Mouse (Mus musculus): ENCODE results near the gene Abat. TPM values are rescaled to one million over a fixed set of nuclear protein-coding genes. Genes with fewer than 3 reads are reported as not detected.

The Abat gene
- total and polyA plus RNA-seq, 3 experiments = 5.7 to 11.5 (median 6.9) TPM

DNA sequence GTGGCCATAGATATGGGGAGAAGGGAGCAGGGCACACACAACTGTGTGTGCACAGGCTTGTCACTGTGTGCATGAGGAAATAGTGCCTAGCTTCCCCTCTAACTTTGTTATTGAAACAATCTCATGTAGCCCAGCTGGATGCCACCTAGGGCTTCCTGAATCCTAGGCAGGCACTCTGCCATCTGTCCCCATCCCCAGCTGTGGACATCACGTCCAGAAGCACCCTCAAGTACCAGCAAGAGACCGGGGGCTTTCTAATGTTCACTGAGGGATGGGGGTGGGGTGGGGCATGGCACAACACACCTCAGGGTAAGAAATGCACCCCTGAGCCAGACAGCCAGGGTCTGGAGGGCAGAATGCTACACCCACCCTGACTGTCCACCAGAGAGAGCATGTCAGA, 155.2 kb downstream of the Abat start:
- H3K9ac ChIP-seq (ENCODE audit: low read depth, low read length) = no peak overlapping the region
- no peaks in the 10 kb centered on the region; the same call in 1 of the 2 replicates for H3K79me2 ChIP-seq (replicated peaks; ENCODE audit: control insufficient read depth, insufficient read depth, low read length)
- H3K36me3 ChIP-seq (ENCODE audit: control insufficient read depth, insufficient read depth, low read length) = peaks cover 2% of the 10 kb centered on the region; the same call in 1 of the 2 replicates
- H3K27me3 ChIP-seq (ENCODE audit: control insufficient read depth, insufficient read depth, low read length) = no peaks in the 10 kb centered on the region
- peak overlapping the region; percentile 29; the same call in 1 of the 2 replicates for H3K27ac ChIP-seq
- TF ChIP-seq CTCF (IDR thresholded peaks at IDR 0.05) (no peak), EP300 (IDR thresholded peaks at IDR 0.05; ENCODE audit: insufficient read depth, low read depth, low read length) (no peak), POLR2A (IDR thresholded peaks at IDR 0.05; ENCODE audit: insufficient read depth, low read depth, low read length) (no peak)
- no peak overlapping the region for H3K4me3 ChIP-seq
- DNase-seq = no peak
- H3K4me1 ChIP-seq (ENCODE audit: control insufficient read depth, insufficient read depth, low read length) = peaks cover 43% of the 10 kb centered on the region
- intact Hi-C loops (cut with DNase I) = no loop called here
- WGBS = 52% methylated on average over 2 of the region's 2 CpGs

GRCm38 (mm10) chr16:8669432-8669831, 156.2 kb downstream of the Abat start:
- no peaks in the 10 kb centered on the region; the same call in 1 of the 2 replicates for H3K79me2 ChIP-seq (replicated peaks; ENCODE audit: control insufficient read depth, insufficient read depth, low read length)
- H3K36me3 ChIP-seq (ENCODE audit: control insufficient read depth, insufficient read depth, low read length) = peaks cover 2% of the 10 kb centered on the region; the same call in 1 of the 2 replicates
- H3K4me1 ChIP-seq (ENCODE audit: control insufficient read depth, insufficient read depth, low read length) = peaks cover 43% of the 10 kb centered on the region
- H3K27me3 ChIP-seq (ENCODE audit: control insufficient read depth, insufficient read depth, low read length) = no peaks in the 10 kb centered on the region
- DNase-seq = no peak
- intact Hi-C loops (cut with DNase I) = no loop called here
- H3K9ac ChIP-seq (ENCODE audit: low read depth, low read length) = no peak overlapping the region
- no peak for TF ChIP-seq CTCF (IDR thresholded peaks at IDR 0.05)
- no peak for TF ChIP-seq EP300 (IDR thresholded peaks at IDR 0.05; ENCODE audit: insufficient read depth, low read depth, low read length)
- no peak for TF ChIP-seq POLR2A (IDR thresholded peaks at IDR 0.05; ENCODE audit: insufficient read depth, low read depth, low read length)
- 64% methylated on average over 5 of the region's 5 CpGs for WGBS
- H3K4me3 ChIP-seq = no peak overlapping the region
- H3K27ac ChIP-seq = peak overlapping the region; percentile 31

- H3K4me3 ChIP-seq = peak overlapping the region; percentile 63
- 24% methylated on average over 13 of the region's 15 CpGs for WGBS
- H3K27ac ChIP-seq = peak overlapping the region; percentile 85
- no peaks in the 10 kb centered on the region for H3K27me3 ChIP-seq (ENCODE audit: control insufficient read depth, insufficient read depth, low read length)
- no peak for TF ChIP-seq CTCF (IDR thresholded peaks at IDR 0.05)
- TF ChIP-seq POLR2A (IDR thresholded peaks at IDR 0.05; ENCODE audit: insufficient read depth, low read depth, low read length) = no peak
- TF ChIP-seq EP300 (IDR thresholded peaks at IDR 0.05; ENCODE audit: insufficient read depth, low read depth, low read length) = no peak
- intact Hi-C loops (cut with DNase I) = loop anchor here (2.0 kb wide), 1 partner anchor 16 kb away; no protein-coding TSS in a partner anchor
- H3K36me3 ChIP-seq (ENCODE audit: control insufficient read depth, insufficient read depth, low read length) = peaks cover 2% of the 10 kb centered on the region; the same call in 1 of the 2 replicates
- peak overlapping the region; percentile 45 for H3K9ac ChIP-seq (ENCODE audit: low read depth, low read length)
- no peak for DNase-seq
- H3K4me1 ChIP-seq (ENCODE audit: control insufficient read depth, insufficient read depth, low read length) = peaks cover 40% of the 10 kb centered on the region
- no peaks in the 10 kb centered on the region; the same call in 1 of the 2 replicates for H3K79me2 ChIP-seq (replicated peaks; ENCODE audit: control insufficient read depth, insufficient read depth, low read length)
These were observed 157.1 kb downstream of the Abat start for GRCm38 (mm10) chr16:8670041-8671035.

Small RNA genes within 50 kb of the gene (microRNA-seq; reads per million reads assigned to microRNA genes)
- 0 reads per million in 2 experiments for gene Gm22137

Other genes with a start within 250 kb of the Abat start
- not detected for gene Tmem114, start 88.3 kb upstream of the Abat start, total RNA-seq (2021)
- not detected in 2 replicates for gene Tmem114, start 88.3 kb upstream of the Abat start, polyA plus RNA-seq (2012; rRNA removed)
- gene Mettl22, start 42.6 kb upstream of the Abat start, total RNA-seq (2021) = 10 to 100 TPM; 29.4 to 35.6 TPM
- 63.1 and 69.1 TPM in 2 replicates for gene Mettl22, start 42.6 kb upstream of the Abat start, polyA plus RNA-seq (2012; rRNA removed)
- 10 to 100 TPM; 28.8 to 29.1 TPM for gene Pmm2, start 124.2 kb downstream of the Abat start, total RNA-seq (2021)
- 38.8 and 50.2 TPM in 2 replicates for gene Pmm2, start 124.2 kb downstream of the Abat start, polyA plus RNA-seq (2012; rRNA removed)
- gene Tmem186, start 124.3 kb downstream of the Abat start, total RNA-seq (2021) = 10 to 100 TPM; 17.2 to 19.1 TPM
- gene Tmem186, start 124.3 kb downstream of the Abat start, polyA plus RNA-seq (2012; rRNA removed) = 13.7 and 20.0 TPM in 2 replicates
- gene Carhsp1, start 158.7 kb downstream of the Abat start, total RNA-seq (2021) = 10 to 100 TPM; 15.2 to 18.3 TPM
- 27.1 and 30.5 TPM in 2 replicates for gene Carhsp1, start 158.7 kb downstream of the Abat start, polyA plus RNA-seq (2012; rRNA removed)
- gene Gm5767, start 167.3 kb downstream of the Abat start, total RNA-seq (2021) = not detected
- gene Gm5767, start 167.3 kb downstream of the Abat start, polyA plus RNA-seq (2012; rRNA removed) = 0.39 TPM in 1 of 2 replicates, not detected in the other

All from heart, adult 2 months (tissue).